Mouse (Mus musculus) v-Abl transformed pro-B cells (cell line): ENCODE data around the gene Cyp4v3.

Experiments
- in situ Hi-C, 2 experiments: fragments of 400-800 bp; cut with MboI; formaldehyde crosslinking; loops; one replicate each; pipeline ENCODE4 v1.15.1; 2025; ENCODE audit not compliant: unreplicated experiment in 2 of 2

Cyp4v3 gene

GRCm38 (mm10) chr8:45321365-45321764 lies 11.7 kb downstream of the Cyp4v3 start:
- in situ Hi-C loops: no loop called here

- in situ Hi-C loops: no loop called here
These were observed 12.1 kb downstream of the Cyp4v3 start for GRCm38 (mm10) chr8:45320930-45321329.

DNA sequence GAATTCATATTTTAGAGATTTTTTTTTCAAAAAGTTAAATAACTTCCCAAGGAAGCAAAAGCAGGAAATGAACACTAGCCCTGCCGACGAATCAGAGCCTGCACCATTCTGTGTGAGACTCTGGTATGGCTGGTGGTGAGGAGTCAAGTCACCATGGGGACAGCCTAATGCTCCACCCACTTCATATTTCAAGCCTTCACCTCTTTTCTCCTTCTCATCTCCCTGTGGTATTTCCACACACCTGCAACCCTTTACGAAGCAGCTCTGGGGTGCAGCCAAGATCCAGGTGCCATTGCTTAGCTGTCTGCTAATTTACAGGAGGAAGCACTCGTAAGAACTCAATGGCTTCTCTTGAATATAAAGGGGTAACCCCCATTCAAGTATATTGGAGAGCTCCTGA lies 22.0 kb downstream of the Cyp4v3 start:
- in situ Hi-C loops: no loop called here

DNA sequence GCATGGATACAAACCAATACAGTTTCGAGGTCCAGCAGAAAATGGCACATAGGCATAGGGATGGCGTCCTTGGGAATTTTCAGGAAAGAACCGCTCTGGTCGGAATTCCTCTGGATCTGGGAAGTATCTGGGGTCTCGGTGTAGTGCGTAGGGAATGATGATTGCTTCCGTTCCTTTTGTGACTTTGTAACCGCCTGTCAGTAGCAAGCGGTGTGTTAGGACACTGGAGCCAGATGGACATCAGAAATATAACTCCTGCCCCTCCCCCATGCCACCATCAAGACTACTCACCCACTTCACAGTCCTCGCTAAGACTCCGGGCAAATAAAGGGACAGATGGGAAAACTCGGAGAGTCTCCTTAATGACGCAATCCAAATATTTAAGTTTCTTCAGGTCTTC lies 24.6 kb downstream of the Cyp4v3 start, which contains the start of gene Gm45753:
Gm45753 (minus strand) TSS at position 101 of the 400 bp plus-strand sequence.
- in situ Hi-C loops: no loop called here

GRCm38 (mm10) chr8:45305479-45305878 lies 27.5 kb downstream of the Cyp4v3 start:
- in situ Hi-C loops: no loop called here

DNA sequence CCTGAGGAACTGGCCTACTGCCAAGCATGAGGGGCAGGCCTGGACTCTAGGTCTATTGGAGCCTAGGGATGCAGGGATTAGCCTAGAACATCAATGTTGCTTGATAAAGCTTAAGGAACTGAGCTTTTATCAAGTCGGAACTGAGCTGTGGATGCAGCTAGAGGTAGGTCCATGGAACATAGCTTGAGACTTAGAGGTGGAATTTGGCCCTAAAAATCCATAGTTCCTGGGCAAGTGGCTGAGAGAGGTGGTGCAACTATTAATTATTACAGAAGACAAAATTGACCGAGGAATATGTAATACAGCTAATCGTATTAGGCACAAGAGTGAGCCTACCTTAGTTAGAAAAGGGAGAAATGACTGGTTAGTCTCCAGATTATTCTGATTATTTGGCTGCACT lies 28.7 kb downstream of the Cyp4v3 start:
- in situ Hi-C loops: no loop called here

DNA sequence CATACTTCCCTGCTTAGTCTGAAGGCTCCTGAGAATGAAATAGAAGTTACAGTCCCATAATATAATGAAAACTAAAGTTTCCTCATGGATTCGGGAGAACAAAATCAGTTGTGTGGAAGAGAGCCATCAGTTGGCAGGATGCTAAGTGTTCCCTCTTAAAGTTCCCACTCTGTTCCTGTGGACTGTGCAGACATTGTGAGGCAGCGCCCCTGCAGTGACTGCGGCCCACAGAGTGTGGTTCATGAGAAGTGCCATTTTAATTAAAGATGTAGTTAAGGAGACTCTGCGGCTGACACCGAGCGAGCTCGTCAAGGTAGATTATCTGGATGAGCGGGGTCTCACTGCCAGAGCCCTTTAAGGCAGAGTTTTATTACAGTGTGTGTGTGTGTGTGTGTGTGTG lies 30.6 kb downstream of the Cyp4v3 start:
- in situ Hi-C loops: no loop called here

GRCm38 (mm10) chr8:45295276-45295675 lies 37.7 kb downstream of the Cyp4v3 start:
- in situ Hi-C loops: no loop called here

GRCm38 (mm10) chr8:45294687-45295086 lies 38.3 kb downstream of the Cyp4v3 start, which contains the start of gene Klkb1:
Gene Klkb1 (minus strand): TSS chr8:45294859.
- in situ Hi-C loops: no loop called here

GRCm38 (mm10) chr8:45291790-45292189 lies 41.2 kb downstream of the Cyp4v3 start:
- in situ Hi-C loops: no loop called here

DNA sequence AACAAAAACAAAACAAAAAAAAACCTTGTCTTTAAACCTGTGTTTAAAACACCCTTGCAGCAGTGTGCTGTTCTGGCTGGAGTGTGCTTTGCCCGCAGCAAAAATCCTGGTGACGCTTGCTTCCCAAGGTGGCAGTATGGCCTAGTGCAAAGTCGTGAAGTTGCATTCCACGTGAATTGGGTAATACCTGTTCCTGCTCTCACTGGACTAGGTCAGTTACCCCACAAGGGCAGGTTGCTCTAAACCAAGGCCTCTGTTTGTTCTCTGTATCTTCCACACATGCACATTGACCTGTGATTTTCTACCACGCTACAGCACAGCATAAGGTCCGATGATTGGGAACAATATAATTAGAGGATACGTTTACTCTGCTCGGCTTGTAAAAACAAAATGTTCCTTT lies 51.4 kb downstream of the Cyp4v3 start:
- in situ Hi-C loops: no loop called here

GRCm38 (mm10) chr8:45277453-45277852 lies 55.6 kb downstream of the Cyp4v3 start:
- in situ Hi-C loops: no loop called here

- in situ Hi-C loops: no loop called here
These were observed 58.7 kb downstream of the Cyp4v3 start for GRCm38 (mm10) chr8:45274317-45274716.

GRCm38 (mm10) chr8:45269056-45269455 lies 64.0 kb downstream of the Cyp4v3 start:
- in situ Hi-C loops: no loop called here

- in situ Hi-C loops: no loop called here
These were observed 64.5 kb downstream of the Cyp4v3 start for GRCm38 (mm10) chr8:45268485-45268884.

DNA sequence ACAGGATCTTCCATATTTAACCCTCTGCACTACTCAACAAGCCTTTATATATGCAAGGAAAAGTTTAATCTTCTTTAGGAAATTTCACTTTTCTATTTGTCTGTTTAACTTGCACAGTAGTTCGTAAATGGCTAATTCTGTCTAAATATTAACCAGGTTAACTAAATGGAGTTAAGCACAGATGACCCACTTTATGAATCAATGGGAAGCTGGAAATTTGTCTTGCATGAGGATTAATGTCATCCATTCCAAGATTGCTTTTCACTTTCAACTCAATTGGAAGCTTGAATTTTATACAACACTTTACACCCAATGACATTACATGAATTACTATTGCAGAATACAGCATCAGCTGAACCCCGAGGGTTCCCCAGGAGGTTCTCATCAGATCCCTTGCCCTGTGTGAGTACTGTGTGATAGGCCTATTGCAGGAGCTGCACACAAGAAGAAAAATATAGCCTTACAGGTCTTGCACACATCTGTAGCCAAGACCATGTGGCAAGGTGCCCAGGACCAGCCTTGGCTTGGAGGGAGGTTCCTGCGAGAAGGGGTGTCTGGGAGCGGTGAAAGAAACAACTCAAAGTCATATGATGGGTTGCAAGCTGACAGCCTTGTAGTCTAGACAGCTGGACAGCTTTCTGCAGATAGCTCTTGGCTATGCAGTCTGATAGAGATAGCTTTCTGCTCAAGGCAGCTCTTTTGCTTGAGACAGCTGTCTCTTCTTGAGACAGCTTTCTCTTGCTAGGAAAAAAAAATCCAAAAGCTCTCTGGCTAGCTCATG lies 65.2 kb downstream of the Cyp4v3 start:
- in situ Hi-C loops: no loop called here

DNA sequence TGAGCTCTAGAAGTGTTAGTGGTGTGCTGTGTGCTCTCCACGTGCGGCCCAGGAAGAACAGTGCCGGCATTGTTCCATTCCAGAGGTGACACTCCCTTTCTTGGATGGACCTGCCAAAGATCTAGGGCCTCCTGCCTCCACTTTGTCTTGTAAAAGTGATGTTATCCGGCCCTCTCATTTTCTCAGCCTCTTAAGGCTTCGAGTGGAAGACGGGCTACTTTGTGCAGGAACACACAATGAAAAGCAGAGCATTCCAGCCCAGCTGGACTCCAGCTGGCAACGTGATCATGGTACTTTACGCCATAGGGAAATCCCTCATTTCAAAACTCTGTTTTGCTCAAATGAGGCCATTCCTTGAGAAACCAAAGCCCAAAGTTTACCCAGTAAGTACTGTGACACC lies 66.0 kb downstream of the Cyp4v3 start:
- in situ Hi-C loops: no loop called here

GRCm38 (mm10) chr8:45264918-45265317 lies 68.1 kb downstream of the Cyp4v3 start:
- in situ Hi-C loops: no loop called here

GRCm38 (mm10) chr8:45262851-45263250 lies 70.2 kb downstream of the Cyp4v3 start:
- in situ Hi-C loops: no loop called here

GRCm38 (mm10) chr8:45261920-45262319 lies 71.1 kb downstream of the Cyp4v3 start, which contains the start of gene F11:
Gene F11 (minus strand): TSS chr8:45262031.
- in situ Hi-C loops: no loop called here

DNA sequence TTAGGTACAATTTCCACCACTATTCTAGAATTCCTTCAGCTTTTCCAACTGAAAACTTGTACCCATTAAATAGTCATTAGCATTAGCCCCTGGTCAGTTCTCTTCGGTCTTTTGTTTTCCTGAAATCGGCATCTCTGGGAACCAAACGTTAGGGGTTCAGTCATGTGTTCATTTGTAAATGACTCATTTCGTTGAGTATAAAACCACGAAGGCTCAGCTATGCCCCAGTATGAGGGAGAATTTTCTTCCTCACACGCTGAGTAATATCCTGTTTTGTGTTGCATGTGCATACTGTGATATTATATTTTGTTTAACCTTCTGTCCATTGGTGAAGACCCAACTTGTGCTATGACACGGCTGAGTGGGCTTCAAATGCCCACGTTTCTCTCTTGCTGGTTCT lies 74.6 kb downstream of the Cyp4v3 start:
- in situ Hi-C loops: no loop called here

DNA sequence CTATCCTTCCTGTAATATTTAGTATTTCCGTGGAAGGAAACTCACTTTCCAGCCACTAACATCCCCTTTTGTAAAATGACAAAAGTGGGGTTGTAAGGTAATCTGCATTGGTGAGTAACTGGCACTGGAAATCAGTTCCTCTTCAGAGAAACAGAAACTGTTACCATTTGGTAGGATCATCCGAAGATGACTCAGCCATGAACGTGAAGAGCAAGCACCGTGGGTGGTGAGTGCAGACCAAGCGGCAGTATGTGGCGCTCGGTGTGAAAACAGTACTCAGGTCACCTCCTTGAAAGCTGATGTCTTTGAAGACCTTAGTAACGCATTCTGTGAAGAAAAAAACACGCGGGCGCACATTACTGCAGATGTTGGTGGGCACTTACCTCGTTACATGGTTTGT lies 78.0 kb downstream of the Cyp4v3 start:
- in situ Hi-C loops: no loop called here
